Mouse (Mus musculus) limb, embryonic 10.5 days (tissue): ENCODE measurements around the gene Espn. TPM values are rescaled to one million over a fixed set of nuclear protein-coding genes. Genes with fewer than 3 reads are reported as not detected.
A peak's percentile ranks its signal among the peaks of the same experiment; 100 is the strongest.

ENCODE experiments used
- DNase-seq: peaks from one replicate; pipeline ENCODE4 v3.0.0-alpha.2; 2017; ENCODE audit warnings: low spot score
- H3K27ac ChIP-seq: fragments of 300-500 bp; sonication (generic); 2 replicates; pipeline ENCODE4 v1.5.1; 2016; ENCODE audit warnings: mild to moderate bottlenecking
- H3K27me3 ChIP-seq: fragments of 300-500 bp; sonication (generic); 2 replicates; pipeline ENCODE4 v1.6.1; 2016; ENCODE audit warnings: low read depth, mild to moderate bottlenecking; ENCODE audit not compliant: poor library complexity, severe bottlenecking
- H3K36me3 ChIP-seq: fragments of 300-500 bp; sonication (generic); 2 replicates; pipeline ENCODE4 v1.6.1; 2016; ENCODE audit warnings: mild to moderate bottlenecking, moderate library complexity
- H3K4me1 ChIP-seq: fragments of 300-500 bp; sonication (generic); 2 replicates; pipeline ENCODE4 v1.6.1; 2016
- H3K4me3 ChIP-seq: fragments of 300-500 bp; sonication (generic); 2 replicates; pipeline ENCODE4 v1.5.1; 2016; ENCODE audit warnings: mild to moderate bottlenecking, moderate library complexity
- H3K9me3 ChIP-seq: fragments of 300-500 bp; sonication (generic); replicated peaks from 2 replicates; pipeline ENCODE4 v1.6.1; 2016; ENCODE audit warnings: mild to moderate bottlenecking
- WGBS: fragments of 180-500 bp; shearing (Covaris S2); methylation state at CpG from one replicate; pipeline ENCODE4 v1.1.7; 2016; 5-methylcytosine and 5-hydroxymethylcytosine counted together
- polyA plus RNA-seq: library from polyadenylated mRNA; unstranded; fragments of >200 nt; fragmentation: Nextera tagmentation; extraction: Ambion mirVana; gene quantifications from 2 replicates; pipeline ENCODE4 v1.2.1, GENCODE M21; 2016

Espn gene
- polyA plus RNA-seq, 1 experiment from 2014 or later: 2.9 TPM

DNA sequence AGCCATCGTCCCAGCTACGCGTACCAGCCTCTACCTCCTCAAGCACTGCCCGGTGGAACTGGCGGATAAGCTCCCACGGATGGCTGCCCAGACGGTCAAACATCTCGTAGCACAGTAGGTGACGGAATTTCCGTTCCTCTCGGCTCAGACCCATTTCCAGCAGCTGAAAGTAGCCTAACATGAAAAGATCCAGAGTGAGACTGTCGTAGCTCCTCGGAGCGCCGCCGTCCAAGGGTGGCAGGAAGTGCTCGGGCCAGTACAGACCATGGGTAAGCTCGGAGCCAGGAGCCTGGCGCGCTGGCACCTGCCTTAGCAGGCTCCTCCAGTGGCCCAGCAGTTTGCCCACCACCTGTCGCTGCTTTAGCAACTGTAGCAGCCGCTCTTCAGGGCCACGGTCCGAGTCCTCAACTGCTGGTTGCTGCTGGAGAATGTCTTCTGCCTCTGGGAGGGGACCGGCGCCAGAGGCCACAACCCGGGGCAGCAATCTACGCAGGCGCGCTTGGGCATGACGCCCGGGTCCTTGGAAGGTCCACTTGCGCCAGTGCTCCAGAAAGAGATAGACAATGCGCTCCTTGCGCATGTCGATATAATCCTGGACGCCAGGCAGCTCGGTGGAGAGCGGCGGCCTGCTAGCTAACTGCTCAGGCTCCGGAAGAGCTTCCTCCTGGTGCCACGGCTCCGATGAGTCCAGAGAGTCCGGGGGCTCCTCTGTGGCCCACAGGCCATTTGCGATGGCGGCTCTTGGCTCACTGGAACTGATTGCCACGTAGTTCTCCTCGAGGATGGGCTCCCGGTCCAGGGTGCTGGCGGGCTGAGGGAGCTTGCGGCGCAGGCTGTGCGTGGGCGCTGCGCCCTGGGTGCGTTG is 26.8 kb downstream of the Espn start:
- Histone ChIP-seq H3K9me3 (no peaks in the 10 kb centered on the region), H3K36me3 (no peaks in the 10 kb centered on the region), H3K4me1 (peaks cover 51% of the 10 kb centered on the region), H3K4me3 (peak overlapping the region; percentile 42), H3K27ac (0 out of 2 replicates have a peak overlapping the region, but pooled peaks have one; percentile 51), H3K27me3 (peaks cover 100% of the 10 kb centered on the region)
- no peak for DNase-seq
- WGBS: 8% methylated on average over 56 of the region's 56 CpGs

DNA sequence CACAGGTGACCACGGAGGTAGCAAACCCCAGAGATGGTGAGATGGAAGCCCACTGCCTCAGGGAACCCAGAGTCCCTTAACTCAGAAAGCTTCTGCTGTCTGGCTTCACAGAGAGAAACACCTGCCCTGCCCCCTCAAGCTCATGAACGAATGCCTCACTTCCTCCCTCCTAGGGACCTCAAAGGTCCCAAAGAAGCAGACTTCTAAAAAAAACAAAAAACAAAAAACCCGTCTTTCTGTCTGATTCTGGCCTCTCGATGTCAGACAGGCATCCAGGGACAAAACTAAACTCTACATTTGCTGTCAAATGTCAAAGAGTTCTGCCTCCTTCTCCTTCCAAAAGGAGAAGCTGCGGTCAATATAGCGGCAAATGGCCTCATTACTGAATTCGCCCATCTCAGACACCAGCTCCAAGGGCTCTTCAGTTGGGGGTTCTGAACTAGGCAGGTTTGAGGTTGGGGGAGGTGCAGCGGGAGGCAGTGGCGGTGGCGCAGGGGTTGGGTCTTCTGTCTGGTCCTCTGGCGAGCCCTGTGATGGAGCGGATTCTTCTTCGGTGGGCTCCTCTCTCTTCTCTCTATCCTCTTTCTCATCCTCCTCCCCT is 27.7 kb downstream of the Espn start:
- Histone ChIP-seq H3K4me1 (peaks cover 51% of the 10 kb centered on the region), H3K27ac (no peak overlapping the region), H3K36me3 (no peaks in the 10 kb centered on the region), H3K9me3 (no peaks in the 10 kb centered on the region), H3K4me3 (0 out of 2 replicates have a peak overlapping the region, but pooled peaks have one; percentile 42), H3K27me3 (peaks cover 100% of the 10 kb centered on the region)
- DNase-seq: no peak
- 11% methylated on average over 13 of the region's 13 CpGs for WGBS

DNA sequence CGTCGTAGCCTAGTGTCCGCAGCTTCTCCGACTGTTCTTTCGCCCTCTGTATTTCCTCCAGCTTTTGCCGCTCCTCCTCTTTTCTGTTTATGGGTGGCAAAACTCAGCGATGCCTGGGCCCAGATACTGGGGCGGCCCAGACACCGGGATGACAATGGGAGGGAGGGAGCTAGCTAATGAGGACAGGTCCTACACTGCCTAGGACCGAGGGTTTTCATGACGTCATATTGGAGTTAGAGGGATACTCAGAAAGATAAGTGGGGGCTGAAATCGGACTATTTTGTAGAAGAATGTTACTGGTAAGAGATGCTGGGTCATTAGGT is 31.0 kb downstream of the Espn start:
- peaks cover 47% of the 10 kb centered on the region for H3K4me1 ChIP-seq
- WGBS: 2% methylated on average over 12 of the region's 12 CpGs
- H3K27me3 ChIP-seq: peaks cover 100% of the 10 kb centered on the region
- peak overlapping the region; percentile 35 for H3K4me3 ChIP-seq
- DNase-seq: no peak
- H3K36me3 ChIP-seq: no peaks in the 10 kb centered on the region
- no peaks in the 10 kb centered on the region for H3K9me3 ChIP-seq
- no peak overlapping the region for H3K27ac ChIP-seq

DNA sequence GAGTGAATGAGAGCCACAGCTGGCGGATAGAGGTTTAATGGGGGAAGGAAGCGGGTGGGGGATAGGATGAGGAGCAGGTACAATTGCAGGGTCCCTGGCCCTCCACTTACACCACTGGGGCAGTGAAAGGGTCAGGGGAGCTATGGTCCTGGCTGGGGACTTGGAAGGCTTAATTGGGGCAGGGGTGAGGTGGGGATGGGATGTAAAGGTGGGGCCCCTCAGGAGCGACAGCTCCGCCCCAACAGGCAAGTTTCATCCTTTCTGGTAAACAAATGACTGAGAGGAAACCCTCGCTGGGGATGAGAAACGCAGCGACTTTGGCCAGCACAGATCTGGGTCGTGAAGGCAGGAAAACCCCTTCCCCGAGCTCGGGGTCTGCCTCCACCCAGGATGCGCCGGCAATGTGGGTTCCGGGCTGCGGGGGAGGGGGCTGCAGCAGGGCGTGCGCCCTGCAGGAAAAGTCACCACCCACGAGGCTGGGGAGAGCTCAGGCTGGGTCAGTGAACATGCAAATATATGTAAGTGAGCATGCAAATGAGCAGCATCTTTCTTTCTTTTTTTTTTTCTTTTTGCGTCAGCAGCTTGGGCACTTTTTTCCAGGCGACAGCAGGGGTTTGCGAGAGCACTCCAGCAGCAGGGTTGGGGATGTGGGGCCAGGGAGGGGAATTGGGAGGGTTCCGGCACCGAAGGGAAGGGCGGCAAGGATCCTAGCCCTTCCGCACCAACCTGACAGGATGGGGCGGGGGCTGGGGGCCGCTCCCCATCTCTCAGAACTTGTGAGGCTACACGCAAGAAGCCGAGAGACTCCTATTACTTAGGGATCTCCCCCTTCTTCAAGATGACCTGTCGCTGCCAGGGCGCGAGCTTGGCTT is 31.6 kb downstream of the Espn start:
- H3K9me3 ChIP-seq: no peaks in the 10 kb centered on the region
- peaks cover 47% of the 10 kb centered on the region for H3K4me1 ChIP-seq
- H3K27ac ChIP-seq: no peak overlapping the region
- WGBS: under 1% methylated on average over 31 of the region's 31 CpGs
- no peaks in the 10 kb centered on the region for H3K36me3 ChIP-seq
- peaks cover 100% of the 10 kb centered on the region for H3K27me3 ChIP-seq
- peak overlapping the region; percentile 35 for H3K4me3 ChIP-seq
- peak; percentile 49 for DNase-seq

DNA sequence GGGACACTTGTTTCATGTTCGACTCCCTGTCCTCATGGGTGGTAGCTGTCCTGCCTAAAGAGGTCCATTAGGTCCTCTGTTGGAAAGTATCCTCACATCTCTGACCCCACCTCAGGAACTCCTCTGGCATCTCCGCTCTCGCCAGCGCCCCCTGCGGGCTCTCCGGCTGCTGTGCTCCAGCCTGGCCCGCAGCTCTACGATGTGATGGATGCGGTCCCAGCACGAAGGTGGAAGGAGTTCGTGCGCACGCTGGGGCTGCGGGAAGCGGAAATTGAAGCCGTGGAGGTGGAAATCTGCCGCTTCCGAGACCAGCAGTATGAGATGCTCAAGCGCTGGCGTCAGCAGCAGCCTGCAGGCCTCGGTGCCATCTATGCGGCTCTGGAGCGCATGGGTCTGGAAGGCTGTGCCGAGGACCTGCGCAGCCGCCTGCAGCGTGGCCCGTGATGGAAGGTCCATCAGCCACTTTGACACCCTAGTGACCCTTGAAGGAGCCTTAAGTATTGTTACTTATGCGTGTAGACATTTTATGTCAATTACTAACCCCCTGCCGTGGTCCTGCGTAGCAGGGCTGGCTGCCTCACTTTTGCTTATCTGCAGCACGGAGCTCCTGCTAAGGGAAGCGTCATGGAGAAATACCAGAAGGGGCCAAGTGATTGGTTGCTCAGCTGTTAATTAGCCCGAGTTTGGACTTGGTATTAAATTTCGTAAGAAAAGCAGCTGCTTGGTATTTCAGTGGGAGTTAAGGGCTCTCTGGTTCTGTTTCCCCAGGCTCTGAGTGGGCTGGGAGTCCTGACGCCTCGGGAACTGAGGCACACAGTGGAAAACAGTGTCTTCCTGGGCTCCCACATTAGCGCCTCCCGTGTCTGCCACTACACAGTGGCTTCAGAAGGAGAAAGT is 32.5 kb downstream of the Espn start:
- H3K36me3 ChIP-seq: peaks cover 6% of the 10 kb centered on the region
- peaks cover 43% of the 10 kb centered on the region for H3K4me1 ChIP-seq
- WGBS: 2% methylated on average over 39 of the region's 39 CpGs
- peaks cover 100% of the 10 kb centered on the region for H3K27me3 ChIP-seq
- no peaks in the 10 kb centered on the region for H3K9me3 ChIP-seq
- peak overlapping the region; percentile 35 for H3K4me3 ChIP-seq
- DNase-seq: peak; percentile 81
- no peak overlapping the region for H3K27ac ChIP-seq

DNA sequence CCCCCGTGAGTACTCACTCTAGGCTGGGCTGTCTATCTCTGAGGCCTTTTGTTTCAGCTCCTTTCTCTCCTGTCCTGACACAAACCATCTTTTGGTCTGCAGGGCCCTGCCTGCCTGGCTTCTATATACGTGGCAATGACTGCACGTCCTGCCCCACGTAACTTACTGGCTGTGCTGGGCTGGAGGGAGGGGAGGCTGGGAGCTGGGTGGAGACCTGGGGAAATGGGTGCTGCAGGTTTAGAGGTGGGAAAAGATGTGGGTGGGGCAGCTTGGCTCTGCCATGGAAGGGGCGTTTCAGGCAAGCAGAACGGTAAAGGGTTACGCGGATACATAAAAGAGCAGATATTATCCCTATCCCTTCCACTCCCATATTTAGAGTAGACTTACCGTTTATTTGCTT is 34.6 kb downstream of the Espn start:
- H3K27ac ChIP-seq: no peak overlapping the region
- H3K36me3 ChIP-seq: peaks cover 27% of the 10 kb centered on the region
- no peak for DNase-seq
- H3K9me3 ChIP-seq: no peaks in the 10 kb centered on the region
- H3K4me3 ChIP-seq: no peak overlapping the region
- 69% methylated on average over 9 of the region's 9 CpGs for WGBS
- H3K4me1 ChIP-seq: peaks cover 42% of the 10 kb centered on the region
- H3K27me3 ChIP-seq: peaks cover 100% of the 10 kb centered on the region

DNA sequence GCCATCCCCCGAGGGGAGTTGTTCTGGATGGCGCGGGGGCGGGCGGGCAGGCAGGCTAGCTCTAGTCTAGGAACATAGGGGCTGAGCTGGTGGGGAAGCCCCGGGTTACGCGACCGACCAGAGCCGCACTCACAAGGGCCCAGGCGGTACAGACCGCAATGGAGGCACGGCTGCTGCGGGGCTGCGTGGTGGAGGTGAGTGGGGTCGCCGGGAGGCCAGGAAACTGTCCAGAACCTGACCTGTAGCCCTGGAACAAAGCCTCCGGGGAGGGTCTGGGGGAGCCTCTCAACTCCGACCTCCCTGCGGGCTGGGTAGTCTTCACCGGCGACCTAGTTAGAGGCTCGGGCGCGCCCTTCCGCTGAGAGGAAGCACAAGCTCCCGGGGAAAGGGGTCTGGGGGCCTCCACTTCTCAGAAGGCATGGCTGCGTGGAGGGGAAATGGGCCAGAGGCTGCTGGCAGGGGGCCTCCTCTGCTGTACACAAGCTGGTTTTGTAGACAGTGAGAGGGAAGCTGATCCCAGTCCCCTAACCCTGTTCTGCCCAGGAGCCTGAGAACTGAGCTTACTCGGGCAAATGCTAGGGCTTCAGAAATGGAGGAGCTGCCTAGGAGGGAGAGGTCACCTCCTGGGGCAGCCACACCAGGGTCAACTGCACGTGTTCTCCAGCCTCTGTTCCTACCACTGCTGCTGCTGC is 36.1 kb downstream of the Espn start, which contains the start of gene Tnfrsf25:
Tnfrsf25 (plus strand) TSS at position 14 of the 692 bp plus-strand sequence.
- H3K27me3 ChIP-seq: peaks cover 90% of the 10 kb centered on the region
- peak within 1 kb of the TSS; percentile 42 for H3K4me3 ChIP-seq
- 3% methylated on average over 30 of the region's 30 CpGs for WGBS
- H3K9me3 ChIP-seq: no peaks in the 10 kb centered on the region
- peaks cover 39% of the 10 kb centered on the region for H3K36me3 ChIP-seq
- peak; percentile 65 for DNase-seq
- H3K4me1 ChIP-seq: peaks cover 40% of the 10 kb centered on the region
- peak within 1 kb of the TSS; percentile 74 for H3K27ac ChIP-seq

DNA sequence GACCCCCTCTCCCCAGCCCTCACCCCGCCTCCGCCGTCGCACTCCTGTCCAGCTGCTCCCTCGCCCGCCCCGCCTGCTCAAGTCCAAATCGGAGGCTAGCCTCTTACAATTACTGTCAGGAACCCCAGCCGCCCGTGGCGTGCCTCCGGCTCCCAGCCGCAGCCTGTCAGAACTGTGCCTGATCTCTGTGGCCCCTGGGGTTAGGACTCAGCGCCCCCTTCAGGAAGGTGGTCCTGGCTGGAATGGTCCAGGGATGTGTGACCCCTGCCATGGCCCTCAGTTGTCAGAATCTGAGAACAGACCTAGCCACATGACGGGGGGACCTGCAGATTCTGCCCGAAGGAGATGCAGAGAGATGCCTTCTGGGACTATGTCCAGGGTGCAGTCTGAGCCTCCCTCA is 38.1 kb downstream of the Espn start:
- Histone ChIP-seq H3K9me3 (no peaks in the 10 kb centered on the region), H3K36me3 (peaks cover 53% of the 10 kb centered on the region), H3K27ac (no peak overlapping the region), H3K4me1 (peaks cover 20% of the 10 kb centered on the region), H3K4me3 (no peak overlapping the region), H3K27me3 (peaks cover 72% of the 10 kb centered on the region)
- 61% methylated on average over 16 of the region's 16 CpGs for WGBS
- DNase-seq: no peak

DNA sequence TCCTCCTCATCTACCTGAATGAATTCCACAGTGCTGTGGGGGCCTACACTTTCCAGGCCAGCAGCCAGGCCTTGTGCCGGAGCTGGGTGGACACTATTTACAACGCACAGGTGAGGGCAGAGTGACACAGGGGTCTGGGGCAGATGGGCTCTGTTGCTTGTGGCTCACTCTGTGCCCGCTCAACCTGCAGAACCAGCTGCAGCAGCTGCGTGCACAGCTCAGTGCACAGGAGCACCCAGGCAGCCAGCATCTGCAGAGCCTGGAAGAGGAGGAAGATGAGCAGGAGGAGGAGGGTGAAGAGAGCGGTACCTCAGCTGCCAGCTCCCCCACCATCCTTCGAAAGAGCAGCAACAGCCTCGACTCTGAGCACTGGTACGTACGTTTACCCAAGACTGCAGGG is 39.8 kb downstream of the Espn start:
- no peak overlapping the region for H3K4me3 ChIP-seq
- H3K27ac ChIP-seq: no peak overlapping the region
- peaks cover 65% of the 10 kb centered on the region for H3K27me3 ChIP-seq
- WGBS: 86% methylated on average over 9 of the region's 9 CpGs
- peaks cover 66% of the 10 kb centered on the region for H3K36me3 ChIP-seq
- no peak for DNase-seq
- H3K4me1 ChIP-seq: peaks cover 35% of the 10 kb centered on the region
- no peaks in the 10 kb centered on the region for H3K9me3 ChIP-seq

DNA sequence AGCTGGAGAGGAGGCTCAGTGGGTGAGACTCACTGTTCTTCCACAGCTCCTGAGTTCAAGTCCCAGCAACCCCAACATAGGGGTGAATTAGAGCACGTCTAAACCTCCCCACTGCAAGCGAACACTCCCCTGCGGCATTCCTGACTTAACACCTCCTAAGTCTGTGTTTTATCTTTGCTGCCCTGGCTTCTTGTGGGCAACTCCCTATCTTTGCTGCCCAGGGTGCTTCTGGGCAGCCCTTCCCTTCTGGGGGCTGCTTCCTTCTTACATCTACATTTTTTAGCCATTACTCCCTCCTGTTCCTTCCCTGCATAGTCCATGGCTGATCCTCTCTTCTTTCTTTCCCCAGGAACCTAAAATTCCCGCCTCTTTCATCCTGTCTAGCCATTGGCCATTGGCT is 41.5 kb downstream of the Espn start:
- Histone ChIP-seq H3K4me1 (peaks cover 29% of the 10 kb centered on the region), H3K9me3 (no peaks in the 10 kb centered on the region), H3K27me3 (peaks cover 62% of the 10 kb centered on the region), H3K27ac (no peak overlapping the region), H3K4me3 (no peak overlapping the region), H3K36me3 (peaks cover 80% of the 10 kb centered on the region)
- DNase-seq: no peak
- WGBS: 82% methylated on average over 4 of the region's 4 CpGs

DNA sequence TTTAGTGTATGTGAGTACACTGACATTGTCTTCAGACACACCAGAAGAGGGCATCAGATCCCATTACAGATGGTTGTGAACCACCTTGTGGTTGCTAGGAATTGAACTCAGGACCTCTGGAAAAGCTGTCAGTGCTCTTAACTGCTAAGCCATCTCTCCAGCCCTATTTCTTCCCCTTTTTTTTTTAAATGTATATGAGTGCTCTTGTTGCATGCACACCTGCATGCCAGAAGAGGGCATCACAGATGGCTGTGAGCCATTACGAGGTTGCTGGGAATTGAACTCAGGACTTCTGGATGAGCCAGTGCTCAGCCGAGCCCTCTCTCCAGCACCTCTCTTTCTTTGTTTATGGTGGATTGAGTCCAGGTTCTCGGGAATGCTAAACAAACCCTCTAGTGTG is 42.7 kb downstream of the Espn start:
- H3K27ac ChIP-seq: no peak overlapping the region
- 86% methylated on average over 3 of the region's 3 CpGs for WGBS
- peaks cover 82% of the 10 kb centered on the region for H3K36me3 ChIP-seq
- H3K27me3 ChIP-seq: peaks cover 51% of the 10 kb centered on the region
- peaks cover 22% of the 10 kb centered on the region for H3K4me1 ChIP-seq
- H3K9me3 ChIP-seq: no peaks in the 10 kb centered on the region
- no peak for DNase-seq
- H3K4me3 ChIP-seq: no peak overlapping the region
